Mouse (Mus musculus): Measurements from ENCODE around the gene 1700024G13Rik.
"Not testable (repeated sequence)": the region's sequence is repeated elsewhere in the genome, so short reads cannot be mapped to it uniquely, and the experiment has no call there.

- TF ChIP-seq CTCF (IDR thresholded peaks at IDR 0.05); POLR2A (IDR thresholded peaks at IDR 0.05; ENCODE audit: insufficient read depth, low read depth, low read length): not testable (repeated sequence)
These were observed 36.8 kb downstream of the 1700024G13Rik start for GRCm38 (mm10) chr14:32351181-32351920.
